ENCODE assay signal across 11 mouse cellular contexts in genomic region chr4:106976576-106976975, GRCm38 (mm10).
DNase-seq lines count a peak whose midpoint lies in the region; ATAC-seq and TF ChIP-seq lines count a peak whose summit lies in the region.
"Had no signal": no experiment of that assay in that cellular context is flagged by ENCODE, and none has a peak within 500 bp of the region (broad histone marks: within the 10 kb centered on the region; RNA-seq: fewer than 3 reads in every experiment).

No protein-coding gene starts in this region.

- 57% methylated on average over 2 of the region's 2 CpGs for WGBS in intestine, embryonic 15.5 days
- whole genome bisulfite sequencing in intestine, postnatal 0 days = 63% methylated on average over 2 of the region's 2 CpGs
- 50% methylated on average over 2 of the region's 2 CpGs for WGBS in embryonic facial prominence, embryonic 14.5 days
- 72% methylated on average over 2 of the region's 2 CpGs for WGBS in intestine, embryonic 16.5 days
- WGBS in neural tube, embryonic 13.5 days = 47% methylated on average over 2 of the region's 2 CpGs

- H3K27ac ChIP-seq in intestine, embryonic 15.5 days = peak overlapping the region; percentile 40; the same call in 1 of the 2 replicates
- H3K27ac ChIP-seq in intestine, postnatal 0 days (ENCODE audit: low read depth, low read length) = no peak overlapping the region
- H3K27ac ChIP-seq in embryonic facial prominence, embryonic 14.5 days (replicated peaks; ENCODE audit: low read depth, low read length) = no peak overlapping the region
- peak overlapping the region; percentile 26; the same call in 1 of the 2 replicates for H3K27ac ChIP-seq in intestine, embryonic 16.5 days (ENCODE audit: low read length)
- H3K27ac ChIP-seq in neural tube, embryonic 13.5 days (replicated peaks) = peak overlapping the region; percentile 83

- H3K4me1 ChIP-seq in intestine, embryonic 15.5 days (replicated peaks) = peaks cover 67% of the 10 kb centered on the region
- H3K4me1 ChIP-seq in intestine, postnatal 0 days (replicated peaks; ENCODE audit: control insufficient read depth, insufficient read depth, low read length) = peaks cover 17% of the 10 kb centered on the region
- H3K4me1 ChIP-seq in embryonic facial prominence, embryonic 14.5 days (ENCODE audit: control insufficient read depth, insufficient read depth, low read length) = peaks cover 74% of the 10 kb centered on the region
- H3K4me1 ChIP-seq in intestine, embryonic 16.5 days (ENCODE audit: control insufficient read depth, insufficient read depth, low read length) = peaks cover 67% of the 10 kb centered on the region
- H3K4me1 ChIP-seq in neural tube, embryonic 13.5 days (replicated peaks) = peaks cover 100% of the 10 kb centered on the region

- no peaks in the 10 kb centered on the region for H3K27me3 ChIP-seq in intestine, embryonic 15.5 days (replicated peaks)
- no peaks in the 10 kb centered on the region for H3K27me3 ChIP-seq in intestine, postnatal 0 days (replicated peaks; ENCODE audit: control insufficient read depth, insufficient read depth, low read length)
- no peaks in the 10 kb centered on the region for H3K27me3 ChIP-seq in embryonic facial prominence, embryonic 14.5 days (replicated peaks; ENCODE audit: control insufficient read depth, insufficient read depth, low read length)
- H3K27me3 ChIP-seq in intestine, embryonic 16.5 days (replicated peaks; ENCODE audit: control insufficient read depth, insufficient read depth, low read length) = no peaks in the 10 kb centered on the region
- H3K27me3 ChIP-seq in neural tube, embryonic 13.5 days = no peaks in the 10 kb centered on the region

- TF ChIP-seq CTCF in intestine, postnatal 0 days (IDR thresholded peaks at IDR 0.05; ENCODE audit: low read depth) = no peak

- H3K9me3 ChIP-seq in intestine, embryonic 15.5 days = no peaks in the 10 kb centered on the region
- H3K9me3 ChIP-seq in intestine, postnatal 0 days (ENCODE audit: control insufficient read depth) = no peaks in the 10 kb centered on the region
- H3K9me3 ChIP-seq in embryonic facial prominence, embryonic 14.5 days (ENCODE audit: control insufficient read depth, low read length) = no peaks in the 10 kb centered on the region
- no peaks in the 10 kb centered on the region for H3K9me3 ChIP-seq in intestine, embryonic 16.5 days (ENCODE audit: control insufficient read depth, low read length)
- H3K9me3 ChIP-seq in neural tube, embryonic 13.5 days = no peaks in the 10 kb centered on the region

- H3K9ac ChIP-seq in intestine, embryonic 15.5 days = no peak overlapping the region; the same call in 1 of the 2 replicates
- H3K9ac ChIP-seq in intestine, postnatal 0 days (ENCODE audit: low read depth, low read length) = no peak overlapping the region
- H3K9ac ChIP-seq in embryonic facial prominence, embryonic 14.5 days (ENCODE audit: low read depth, low read length) = 0 out of 2 replicates have a peak overlapping the region, but pooled peaks have one; percentile 3
- H3K9ac ChIP-seq in intestine, embryonic 16.5 days (ENCODE audit: low read depth, low read length) = peak overlapping the region; percentile 6; the same call in 1 of the 2 replicates
- peak overlapping the region; percentile 45 for H3K9ac ChIP-seq in neural tube, embryonic 13.5 days

- no peaks in the 10 kb centered on the region for H3K36me3 ChIP-seq in intestine, embryonic 15.5 days
- H3K36me3 ChIP-seq in intestine, postnatal 0 days (ENCODE audit: control insufficient read depth, insufficient read depth) = no peaks in the 10 kb centered on the region; the same call in 1 of the 2 replicates
- peaks cover 8% of the 10 kb centered on the region; the same call in 1 of the 2 replicates for H3K36me3 ChIP-seq in embryonic facial prominence, embryonic 14.5 days (ENCODE audit: control insufficient read depth, insufficient read depth, low read length)
- no peaks in the 10 kb centered on the region for H3K36me3 ChIP-seq in intestine, embryonic 16.5 days (ENCODE audit: control insufficient read depth, insufficient read depth, low read length)
- H3K36me3 ChIP-seq in neural tube, embryonic 13.5 days = no peaks in the 10 kb centered on the region

- ATAC-seq in intestine, embryonic 15.5 days = no peak
- ATAC-seq in intestine, postnatal 0 days = no peak
- peak; percentile 15; the same call in 1 of the 2 replicates for ATAC-seq in embryonic facial prominence, embryonic 14.5 days (ENCODE audit: low read depth)
- ATAC-seq in intestine, embryonic 16.5 days = no peak
- ATAC-seq in neural tube, embryonic 13.5 days (ENCODE audit: low read depth) = no peak

- no peak for DNase-seq in embryonic facial prominence, embryonic 14.5 days (ENCODE audit: low spot score)
- no peak for DNase-seq in spleen, postnatal 4 days (ENCODE audit: low spot score in 2 of 2)
- no peak for DNase-seq in urinary bladder, postnatal 10 days (ENCODE audit: low spot score)
- DNase-seq in natural killer cell, adult 2 months (ENCODE audit: low spot score in 2 of 2) = no peak
- DNase-seq: cerebellum, adult 2 months; gastrocnemius, postnatal 14 days; lung, postnatal 4 days had no signal

- H3K4me3 ChIP-seq in intestine, embryonic 15.5 days (replicated peaks) = no peak overlapping the region
- H3K4me3 ChIP-seq in intestine, postnatal 0 days (ENCODE audit: low read depth, low read length) = no peak overlapping the region
- no peak overlapping the region for H3K4me3 ChIP-seq in embryonic facial prominence, embryonic 14.5 days (ENCODE audit: low read depth, low read length)
- H3K4me3 ChIP-seq in intestine, embryonic 16.5 days (ENCODE audit: low read length) = no peak overlapping the region
- H3K4me3 ChIP-seq in neural tube, embryonic 13.5 days = no peak overlapping the region

- H3K4me2 ChIP-seq in intestine, embryonic 15.5 days (replicated peaks) = no peak overlapping the region
- H3K4me2 ChIP-seq in intestine, postnatal 0 days (replicated peaks; ENCODE audit: low read depth) = no peak overlapping the region
- no peak overlapping the region for H3K4me2 ChIP-seq in embryonic facial prominence, embryonic 14.5 days (ENCODE audit: low read depth, low read length)
- H3K4me2 ChIP-seq in intestine, embryonic 16.5 days (ENCODE audit: low read depth, low read length) = no peak overlapping the region
- no peak overlapping the region for H3K4me2 ChIP-seq in neural tube, embryonic 13.5 days

Comparison
In these comparisons a context has a peak if more than half of its experiments do, and no peak if none do; other contexts are left out.
1. H3K27ac ChIP-seq: peak in intestine, embryonic 15.5 days (single experiment), intestine, embryonic 16.5 days (single experiment) and neural tube, embryonic 13.5 days (single experiment); none in intestine, postnatal 0 days (single experiment) and embryonic facial prominence, embryonic 14.5 days (single experiment).
2. H3K9ac ChIP-seq: peak in embryonic facial prominence, embryonic 14.5 days (single experiment), intestine, embryonic 16.5 days (single experiment) and neural tube, embryonic 13.5 days (single experiment); none in intestine, embryonic 15.5 days (single experiment) and intestine, postnatal 0 days (single experiment).